Mouse (Mus musculus) urinary bladder, adult 18-20 months (tissue): Measurements from ENCODE around the gene Greb1.
A peak's percentile ranks its signal among the peaks of the same experiment; 100 is the strongest.

Source experiments
- DNase-seq, 2 experiments: peaks; one replicate each; pipeline ENCODE4 v3.0.0; 2022; ENCODE audit warnings: low spot score in 2 of 2, mixed read lengths in 2 of 2

Greb1 gene

DNA sequence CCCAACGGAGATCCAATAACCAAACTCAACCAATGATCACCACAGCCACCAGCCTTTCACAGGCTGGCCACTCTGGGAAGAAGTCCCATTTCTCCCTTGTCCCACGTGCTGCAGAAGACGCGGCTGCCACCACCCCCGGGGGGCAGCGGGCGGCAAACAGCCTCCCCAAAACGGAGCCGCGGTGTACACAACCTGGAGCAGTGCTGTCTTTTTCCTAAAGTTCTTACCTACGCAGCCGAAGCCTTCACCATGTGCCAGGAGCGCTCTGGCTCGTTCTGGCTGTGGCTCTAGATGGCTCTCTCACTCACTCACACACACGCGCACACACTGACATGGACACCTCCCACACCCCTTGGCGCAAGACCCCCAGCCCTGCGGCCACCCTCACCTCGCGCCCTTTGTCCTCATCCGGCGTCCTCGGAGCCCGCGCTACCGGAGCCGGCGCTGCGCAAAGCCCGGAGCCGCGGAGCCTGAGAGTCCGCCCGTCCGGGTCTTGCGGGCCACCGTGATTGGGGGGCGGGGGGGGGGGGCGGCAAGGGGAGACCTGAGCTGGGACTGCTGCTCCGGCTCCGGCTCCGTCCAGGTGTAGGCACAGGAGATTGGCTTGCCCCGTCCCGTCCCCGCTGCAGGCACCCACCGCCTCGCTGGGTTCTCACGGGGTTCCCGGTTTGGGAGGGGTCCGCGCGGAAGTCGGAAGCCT is at the start of gene Greb1:
Greb1 (minus strand) TSS at position 628 of the 700 bp plus-strand sequence.
- peak in 1 of 2 experiments; percentile 13 for DNase-seq

DNA sequence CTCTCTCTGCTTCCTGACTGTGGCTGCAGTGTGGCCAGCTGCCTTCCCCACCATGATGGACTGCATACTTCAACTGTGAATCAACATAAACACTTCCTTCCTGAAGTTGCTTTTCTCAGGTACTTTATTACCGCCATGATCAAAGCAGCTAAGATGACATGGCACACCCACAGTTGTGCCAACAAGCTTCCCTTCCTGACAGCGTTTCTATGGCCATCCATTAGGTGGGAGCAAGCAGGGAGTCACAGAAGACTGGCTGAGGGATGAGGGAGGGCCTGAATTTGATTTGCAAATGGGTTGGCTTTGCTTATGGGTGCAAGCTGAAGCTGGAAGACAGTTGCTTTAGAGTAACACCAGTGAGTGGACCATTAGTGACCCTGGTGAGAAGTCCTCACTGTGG is 49.1 kb upstream of the Greb1 start:
- no peak for DNase-seq

- DNase-seq = no peak
Measured at GRCm38 (mm10) chr12:16848501-16848900, 47.8 kb upstream of the Greb1 start.

- DNase-seq = no peak
Measured at GRCm38 (mm10) chr12:16847204-16847792, 46.6 kb upstream of the Greb1 start.

DNA sequence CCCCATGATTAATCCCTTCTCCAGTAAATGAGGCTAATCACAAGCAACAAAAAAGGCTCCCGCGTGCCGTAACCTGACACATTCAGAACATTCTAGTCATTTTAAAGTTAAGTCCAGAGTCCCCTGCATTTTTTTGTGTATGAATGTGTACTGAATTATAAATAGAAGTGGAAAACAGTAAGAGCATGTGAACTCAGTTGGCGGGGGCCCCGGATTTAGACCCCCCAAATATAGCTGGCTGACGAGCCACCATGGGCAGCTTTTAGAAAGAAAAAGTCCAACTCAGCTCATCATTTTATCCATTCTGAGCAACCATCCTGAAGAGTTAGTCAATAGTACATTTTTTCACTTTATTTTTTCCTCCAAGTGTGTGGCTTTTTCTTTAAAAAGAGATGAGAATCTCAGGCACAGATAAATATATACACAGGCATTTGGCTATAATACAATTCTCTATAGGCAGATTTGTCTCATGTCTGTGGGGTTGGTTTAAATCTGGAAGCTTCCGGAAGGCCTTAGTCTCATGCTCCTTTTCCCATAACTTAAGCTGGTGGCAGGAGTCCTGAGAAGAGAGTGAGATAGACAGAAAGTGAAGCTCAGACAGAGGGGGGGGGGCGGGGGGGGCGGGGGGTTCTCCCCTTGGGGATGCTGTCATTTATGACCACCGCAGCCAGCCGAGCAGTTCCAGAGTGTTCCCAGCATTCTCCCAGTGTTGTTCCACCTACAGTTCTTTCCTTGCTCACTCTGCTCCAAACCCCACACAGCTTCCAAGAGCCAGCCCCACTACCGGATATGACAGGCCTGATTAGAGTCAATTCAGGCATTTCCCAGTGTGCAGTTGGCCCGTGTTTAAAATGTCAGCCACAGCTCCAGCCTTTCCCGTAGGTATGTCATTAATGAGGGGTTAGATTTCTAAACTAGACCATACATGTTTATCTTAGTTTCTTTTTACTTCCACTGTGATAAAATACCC is 44.2 kb upstream of the Greb1 start:
- no peak for DNase-seq

- peak; percentile 18 to 73 for DNase-seq
Measured at GRCm38 (mm10) chr12:16840842-16841782, 40.4 kb upstream of the Greb1 start.

- DNase-seq = no peak
Measured at GRCm38 (mm10) chr12:16837766-16838165, 37.1 kb upstream of the Greb1 start.

GRCm38 (mm10) chr12:16836188-16836587 is 35.5 kb upstream of the Greb1 start:
- no peak for DNase-seq

- no peak for DNase-seq
Measured at GRCm38 (mm10) chr12:16834701-16835100, 34.0 kb upstream of the Greb1 start.

DNA sequence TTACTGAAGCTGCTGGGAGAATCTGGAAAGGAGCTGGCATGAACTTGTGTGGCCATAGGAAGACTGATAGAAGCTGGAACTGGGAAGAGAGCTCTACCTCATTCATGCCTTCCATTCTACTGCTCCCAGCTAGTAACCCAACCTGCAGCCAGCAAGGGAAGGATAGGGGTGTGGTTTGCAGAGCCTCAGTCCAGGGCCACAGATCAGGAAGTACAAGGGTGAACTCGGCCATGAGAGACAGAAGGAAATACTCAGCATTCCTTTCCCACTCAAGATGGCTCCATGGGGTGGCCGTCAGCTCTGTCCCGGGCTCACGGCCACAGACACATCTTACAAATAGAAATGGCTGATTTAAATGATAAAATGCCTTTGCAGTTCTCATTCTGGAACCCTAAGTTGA is 30.4 kb upstream of the Greb1 start:
- DNase-seq = no peak

GRCm38 (mm10) chr12:16829785-16830184 is 29.1 kb upstream of the Greb1 start:
- DNase-seq = no peak

DNA sequence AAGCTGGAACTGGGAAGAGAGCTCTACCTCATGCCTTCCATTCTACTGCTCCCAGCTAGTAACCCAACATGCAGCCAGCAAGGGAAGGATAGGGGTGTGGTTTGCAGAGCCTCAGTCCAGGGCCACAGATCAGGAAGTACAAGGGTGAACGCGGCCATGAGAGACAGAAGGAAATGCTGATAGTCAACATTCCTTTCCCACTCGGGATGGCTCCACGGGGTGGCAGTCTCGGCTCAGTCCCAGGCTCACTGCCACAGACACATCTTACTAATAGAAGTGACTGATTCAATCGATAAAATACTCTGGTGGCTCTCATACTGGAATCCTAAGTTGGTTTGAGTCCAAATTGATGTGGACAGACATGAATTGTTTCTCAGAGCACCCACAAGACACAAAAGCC is 27.8 kb upstream of the Greb1 start:
- DNase-seq = peak; percentile 44 to 54

- DNase-seq = no peak
Measured at GRCm38 (mm10) chr12:16823701-16824100, 23.0 kb upstream of the Greb1 start.

DNA sequence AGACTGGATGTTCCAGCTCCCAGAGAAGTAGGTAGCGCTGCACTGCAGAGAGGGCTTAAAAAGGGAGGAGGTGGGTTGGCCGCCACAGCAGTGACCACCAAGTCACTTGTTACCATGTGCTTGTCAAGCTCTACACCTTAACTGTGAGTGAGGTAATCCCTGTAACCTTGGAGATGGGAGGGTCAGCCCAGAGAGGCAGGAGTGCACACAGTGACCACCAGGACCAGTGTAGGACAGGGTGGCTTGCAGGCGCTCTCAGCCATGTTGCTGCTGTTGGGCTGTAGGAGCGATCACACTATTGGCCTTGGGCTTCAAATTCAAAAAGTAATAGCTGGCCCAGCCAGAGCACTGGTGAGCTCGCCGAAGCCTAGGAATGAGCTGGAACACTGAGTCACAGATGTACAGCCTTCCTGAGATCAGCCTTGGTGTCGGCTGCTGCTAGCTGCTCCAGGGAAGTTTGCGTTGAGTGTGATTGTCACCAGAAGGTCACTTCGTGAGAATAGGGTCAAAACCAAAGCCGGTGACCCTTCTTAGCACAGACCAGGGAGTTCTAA is 21.6 kb upstream of the Greb1 start:
- DNase-seq = no peak

DNA sequence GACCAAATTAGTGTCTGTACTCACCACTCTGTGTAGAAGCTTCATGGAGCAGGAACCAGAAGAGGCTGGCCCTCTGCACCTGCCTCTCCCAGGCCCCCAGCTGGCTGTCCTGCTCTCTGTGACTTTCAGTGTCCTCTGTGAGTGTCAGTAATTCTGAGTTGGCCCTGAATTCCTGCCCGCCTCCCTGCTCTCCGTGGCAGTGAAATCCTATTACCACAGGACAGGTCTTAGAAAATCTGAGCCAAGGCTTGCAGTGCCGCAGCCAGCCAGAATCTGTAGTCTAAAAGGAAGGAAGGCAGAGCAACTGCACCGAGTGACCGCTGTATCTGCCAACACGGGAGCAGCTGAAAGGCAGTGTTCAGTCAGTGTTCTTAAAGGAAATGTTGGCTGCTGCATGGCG is 20.1 kb upstream of the Greb1 start:
- DNase-seq = no peak

DNA sequence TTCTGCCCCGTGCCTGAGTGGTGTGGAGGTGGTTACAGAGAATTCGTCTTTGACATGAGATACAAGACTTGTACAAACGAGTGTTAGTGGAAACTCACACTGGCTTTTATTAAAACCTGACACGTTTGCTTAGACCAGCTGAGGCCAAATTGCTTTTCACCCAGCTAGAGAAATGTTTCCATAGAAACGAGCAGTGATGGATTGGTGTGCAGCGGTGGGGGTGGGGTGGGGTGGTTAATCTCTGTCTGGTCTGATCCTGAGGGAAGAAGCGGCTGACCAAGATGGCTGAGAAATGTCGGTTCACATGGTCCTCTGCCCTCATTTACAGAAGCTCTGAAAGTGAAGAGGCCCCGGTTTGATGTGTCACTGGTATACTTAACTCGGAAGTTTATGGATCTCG is 17.8 kb upstream of the Greb1 start:
- DNase-seq = no peak

DNA sequence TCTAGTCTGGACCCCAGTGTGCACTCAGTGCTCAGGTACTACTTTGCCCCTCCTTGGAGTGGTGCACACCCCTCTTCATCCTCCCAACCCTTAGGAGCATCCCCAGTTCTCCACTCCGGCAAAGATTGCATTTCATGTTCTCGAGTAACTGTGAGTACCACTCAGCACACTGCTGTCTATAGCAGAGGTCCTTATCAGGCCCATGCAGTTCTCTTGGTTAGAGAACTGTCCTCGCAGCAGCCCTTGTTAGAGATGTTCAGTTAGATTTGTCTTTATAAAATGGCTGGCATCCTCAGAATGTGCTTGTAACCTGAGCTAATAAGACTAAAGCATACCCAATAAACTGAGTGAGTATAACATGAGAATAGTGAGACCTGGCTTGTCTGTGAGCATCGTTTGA is 16.5 kb upstream of the Greb1 start:
- DNase-seq = no peak

- DNase-seq = no peak
Measured at GRCm38 (mm10) chr12:16811477-16811876, 10.8 kb upstream of the Greb1 start.

- peak; percentile 70 to 87 for DNase-seq
Measured at GRCm38 (mm10) chr12:16810525-16811431, 10.1 kb upstream of the Greb1 start, which contains the start of gene E2f6. Gene E2f6 (plus strand): TSS chr12:16810963.

GRCm38 (mm10) chr12:16808045-16808444 is 7.4 kb upstream of the Greb1 start:
- peak in 1 of 2 experiments; percentile 14 for DNase-seq
